Mouse (Mus musculus) heart, embryonic 16.5 days (tissue): ENCODE results near the gene Apaf1. TPM values are rescaled to one million over a fixed set of nuclear protein-coding genes. Genes with fewer than 3 reads are reported as not detected.

Source experiments
- ATAC-seq: fragments of 200-750 bp; cut with Nextera tagmentation; replicated peaks from 2 replicates; pipeline ENCODE4 v1.8.0; 2017; ENCODE audit warnings: moderate number of reproducible peaks; ENCODE audit not compliant: insufficient read depth, low FRiP score; ENCODE audit errors: extremely low read depth
- H3K27ac ChIP-seq: fragments of 300-500 bp; sonication (generic); 2 replicates; pipeline ENCODE4 v1.5.1; 2014; ENCODE audit warnings: mild to moderate bottlenecking, low read length, control low read depth, moderate library complexity
- H3K27me3 ChIP-seq: fragments of 300-500 bp; sonication (generic); 2 replicates; pipeline ENCODE4 v1.6.1; 2014; ENCODE audit warnings: low read length, mixed read lengths; ENCODE audit not compliant: control insufficient read depth, insufficient read depth
- H3K36me3 ChIP-seq: fragments of 300-500 bp; sonication (generic); 2 replicates; pipeline ENCODE4 v1.6.1; 2014; ENCODE audit not compliant: control insufficient read depth, insufficient read depth
- H3K4me1 ChIP-seq: fragments of 300-500 bp; sonication (generic); 2 replicates; pipeline ENCODE4 v1.6.1; 2014; ENCODE audit warnings: low read length, mixed read lengths; ENCODE audit not compliant: control insufficient read depth, insufficient read depth
- H3K4me2 ChIP-seq: fragments of 300-500 bp; sonication (generic); 2 replicates; pipeline ENCODE4 v1.6.1; 2014; ENCODE audit warnings: low read depth, mild to moderate bottlenecking, control low read depth, low read length
- H3K4me3 ChIP-seq: fragments of 300-500 bp; sonication (generic); 2 replicates; pipeline ENCODE4 v1.5.1; 2014; ENCODE audit warnings: mild to moderate bottlenecking, control low read depth, low read length
- H3K9ac ChIP-seq: fragments of 300-500 bp; sonication (generic); 2 replicates; pipeline ENCODE4 v1.6.1; 2014; ENCODE audit warnings: low read length, control low read depth
- H3K9me3 ChIP-seq: fragments of 300-500 bp; sonication (generic); replicated peaks from 2 replicates; pipeline ENCODE4 v1.6.1; 2016; ENCODE audit warnings: low read length; ENCODE audit not compliant: control insufficient read depth
- WGBS: fragments of 180-500 bp; shearing (Covaris S2); extraction: QIAGEN DNeasy Blood & Tissue Kit; methylation state at CpG from one replicate; pipeline ENCODE4 v1.1.7; 2014; 5-methylcytosine and 5-hydroxymethylcytosine counted together
- polyA plus RNA-seq: library from polyadenylated mRNA; unstranded; fragments of >200 nt; fragmentation: Nextera tagmentation; extraction: Ambion mirVana; gene quantifications from 2 replicates; pipeline ENCODE4 v1.2.1, GENCODE M21; 2015

Apaf1 gene
- polyA plus RNA-seq, 1 experiment from 2014 or later = 8.5 TPM

DNA sequence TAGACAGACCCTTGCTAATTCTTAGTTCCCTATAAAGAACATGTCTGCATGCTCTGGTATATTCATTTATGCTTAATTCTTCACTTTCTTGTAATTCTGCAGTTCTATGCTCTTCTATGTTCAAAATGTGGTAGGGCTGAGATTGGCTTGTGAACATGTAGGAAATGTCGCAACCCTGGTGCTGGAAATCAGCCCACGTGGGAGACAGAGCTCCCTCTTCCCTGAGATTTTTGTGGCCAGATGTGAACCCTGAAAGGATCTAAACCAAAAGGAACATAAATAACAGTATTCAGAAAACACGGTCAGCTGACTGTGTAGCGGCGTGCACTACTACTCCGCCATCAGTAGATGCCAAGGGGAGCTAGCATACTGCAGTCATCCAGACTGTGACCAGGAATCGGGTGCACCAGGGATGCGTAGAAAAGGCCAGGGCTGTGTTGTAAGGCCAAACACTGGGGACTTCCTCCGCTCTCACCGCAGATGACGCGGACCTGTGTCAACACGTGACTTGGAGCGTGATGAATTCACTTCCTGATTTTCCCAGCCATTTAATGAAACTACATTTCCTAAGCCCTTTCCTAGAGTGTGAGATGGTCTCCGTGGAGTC lies 129.4 kb downstream of the Apaf1 start:
- no peak overlapping the region for H3K4me3 ChIP-seq

DNA sequence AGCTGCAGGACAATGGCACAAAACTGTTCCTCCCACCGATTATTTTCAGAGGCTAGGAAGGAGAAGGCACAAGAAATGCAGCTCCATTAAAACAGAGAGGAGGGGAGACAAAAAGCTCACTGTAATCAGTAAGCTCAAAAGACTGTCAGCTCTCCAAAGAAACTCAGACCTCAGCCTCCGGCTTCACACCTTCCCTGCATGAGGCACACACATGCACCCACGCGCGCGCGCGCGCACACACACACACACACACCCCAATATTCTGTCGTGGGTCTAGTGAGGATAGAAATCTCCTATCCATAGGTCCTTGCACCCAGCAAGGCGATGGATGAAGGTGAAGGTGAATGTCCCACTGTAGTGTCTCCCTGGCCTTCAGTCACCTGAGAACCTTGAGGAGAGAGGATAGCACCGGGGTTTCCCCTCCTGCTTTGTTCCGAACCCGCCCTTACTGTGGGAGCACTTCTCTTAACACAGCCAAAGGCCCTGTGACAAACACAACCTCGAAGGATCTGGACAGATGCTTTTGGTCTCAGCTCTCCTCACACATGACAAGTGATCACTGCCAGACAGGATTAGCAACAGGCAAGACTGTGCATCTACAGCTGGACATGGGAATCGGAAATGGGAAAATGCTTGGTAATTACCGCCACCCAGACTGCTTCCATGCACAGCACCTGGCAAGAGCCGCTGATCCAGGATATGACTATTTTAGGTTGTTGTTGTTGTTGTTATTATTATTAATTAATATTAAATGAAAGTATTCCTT lies 134.8 kb downstream of the Apaf1 start:
- no peak overlapping the region for H3K4me2 ChIP-seq
- H3K27ac ChIP-seq = no peak overlapping the region
- H3K4me1 ChIP-seq = no peaks in the 10 kb centered on the region
- no peak overlapping the region for H3K9ac ChIP-seq
- no peaks in the 10 kb centered on the region for H3K36me3 ChIP-seq
- 87% methylated on average over 18 of the region's 18 CpGs for WGBS
- ATAC-seq = no peak
- H3K9me3 ChIP-seq = no peaks in the 10 kb centered on the region
- no peak overlapping the region for H3K4me3 ChIP-seq
- H3K27me3 ChIP-seq = no peaks in the 10 kb centered on the region

More for the DNA sequence above, 129.4 kb downstream of the Apaf1 start:
- H3K4me1 ChIP-seq = no peaks in the 10 kb centered on the region
- no peak for ATAC-seq
- no peaks in the 10 kb centered on the region for H3K27me3 ChIP-seq
- 89% methylated on average over 15 of the region's 15 CpGs for WGBS
- H3K9me3 ChIP-seq = no peaks in the 10 kb centered on the region
- no peak overlapping the region for H3K9ac ChIP-seq
- H3K4me2 ChIP-seq = no peak overlapping the region
- H3K36me3 ChIP-seq = no peaks in the 10 kb centered on the region
- no peak overlapping the region for H3K27ac ChIP-seq

DNA sequence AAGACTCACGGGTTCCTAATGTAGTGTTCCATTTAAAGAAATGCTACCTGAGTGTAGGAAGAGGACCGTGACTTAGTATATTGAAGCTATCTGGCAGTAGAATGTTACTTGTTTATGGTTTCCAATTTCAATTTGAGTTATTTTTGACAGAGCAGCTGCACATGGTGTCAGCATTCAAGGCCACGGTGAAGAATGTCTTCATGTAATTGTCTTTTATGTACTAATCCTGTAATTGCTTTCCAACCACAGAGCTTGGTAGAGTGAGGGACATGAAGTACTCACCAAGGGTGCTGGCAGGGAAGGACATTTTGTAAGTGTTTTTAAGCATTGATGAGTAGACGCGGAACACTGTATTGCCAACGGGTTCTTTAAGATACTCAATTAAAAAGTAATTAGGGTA lies 135.5 kb downstream of the Apaf1 start:
- ATAC-seq = no peak
- Histone ChIP-seq H3K9me3 (no peaks in the 10 kb centered on the region), H3K4me1 (no peaks in the 10 kb centered on the region), H3K4me2 (no peak overlapping the region), H3K36me3 (no peaks in the 10 kb centered on the region), H3K9ac (no peak overlapping the region), H3K27me3 (no peaks in the 10 kb centered on the region), H3K27ac (no peak overlapping the region), H3K4me3 (no peak overlapping the region)
- 84% methylated on average over 6 of the region's 6 CpGs for WGBS

DNA sequence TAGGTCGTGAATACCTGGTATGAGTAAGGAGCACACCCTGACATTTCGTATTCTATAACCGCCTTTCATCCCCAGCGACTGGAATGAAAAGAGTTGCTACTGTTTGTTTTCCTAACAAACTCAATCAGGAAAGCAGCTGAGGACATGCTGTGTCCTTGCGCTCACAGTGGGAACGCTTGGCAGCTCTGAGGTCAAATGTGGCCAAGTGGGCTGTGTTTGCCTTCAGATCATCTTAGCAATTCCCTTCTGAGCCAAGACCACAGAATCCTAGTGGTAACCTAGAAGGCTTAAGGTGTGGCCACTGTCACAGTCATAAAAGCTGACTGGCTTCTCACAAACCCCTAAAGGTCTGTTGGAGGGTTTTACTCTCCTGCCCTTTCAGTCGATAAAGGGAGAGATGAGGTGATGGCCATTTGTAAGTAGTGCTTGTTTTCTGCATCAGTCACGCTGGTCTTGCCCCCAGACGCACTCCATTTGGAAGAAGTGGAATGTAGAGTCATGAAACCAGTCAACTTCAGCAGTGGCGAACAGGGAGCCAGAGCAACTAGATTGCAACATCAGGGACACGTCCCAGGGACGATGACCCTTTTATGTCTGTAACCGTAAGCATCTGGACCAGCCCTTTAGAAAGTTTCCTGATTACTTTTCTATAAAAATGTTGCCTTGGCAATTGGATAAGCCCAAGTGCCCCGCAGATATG lies 140.4 kb downstream of the Apaf1 start:
- WGBS = 81% methylated on average over 14 of the region's 14 CpGs
- ATAC-seq = no peak
- Histone ChIP-seq H3K27ac (no peak overlapping the region), H3K4me2 (no peak overlapping the region), H3K27me3 (no peaks in the 10 kb centered on the region), H3K4me3 (no peak overlapping the region), H3K9ac (no peak overlapping the region), H3K9me3 (no peaks in the 10 kb centered on the region), H3K36me3 (no peaks in the 10 kb centered on the region), H3K4me1 (no peaks in the 10 kb centered on the region)

DNA sequence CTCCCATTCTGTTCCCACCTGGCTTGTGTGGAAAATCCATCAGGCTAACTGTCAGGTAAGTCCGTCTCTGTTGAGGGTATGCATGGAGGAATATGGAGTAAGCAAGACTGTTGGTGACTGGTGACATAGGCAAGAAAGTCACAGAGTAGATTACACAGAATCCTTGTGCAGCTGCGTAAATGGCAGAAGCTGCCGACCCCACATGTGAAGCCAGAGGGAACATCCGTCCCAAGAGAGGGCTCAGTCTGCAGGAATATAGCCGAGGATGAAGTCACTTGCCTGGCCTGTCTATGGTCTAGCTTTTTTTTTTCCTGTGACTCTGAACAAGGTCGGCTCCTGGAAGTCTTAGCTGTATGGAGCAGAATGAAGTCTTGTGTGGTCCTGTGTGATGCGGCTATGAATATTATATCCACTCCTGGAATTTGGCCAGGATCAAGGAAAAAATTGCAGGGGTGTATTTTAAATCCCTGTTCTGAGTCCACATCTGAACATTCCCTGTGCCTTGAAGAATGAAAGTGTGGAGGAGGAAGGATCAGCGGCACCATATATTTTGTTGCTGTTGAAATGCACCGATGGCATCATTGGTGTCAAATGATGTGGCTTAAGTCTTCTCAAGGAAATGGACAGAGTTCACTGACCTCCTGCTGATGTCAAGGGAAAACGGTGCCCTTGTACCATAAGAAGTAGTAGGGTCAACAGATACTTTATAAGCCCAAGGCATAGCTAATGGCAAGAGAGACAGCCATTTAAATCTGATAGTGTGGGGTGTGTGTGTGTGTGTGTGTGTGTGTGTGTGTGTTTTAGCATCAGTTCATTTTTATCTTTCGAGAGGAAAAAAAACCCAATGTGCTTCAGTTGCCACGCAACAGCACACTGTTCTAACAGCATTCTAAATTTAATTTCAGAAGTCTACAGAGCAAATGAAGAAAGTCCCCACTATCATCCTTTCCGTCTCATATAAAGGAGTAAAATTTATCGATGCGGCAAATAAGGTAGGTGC lies 141.7 kb downstream of the Apaf1 start:
- no peak for ATAC-seq
- 77% methylated on average over 15 of the region's 15 CpGs for WGBS
- Histone ChIP-seq H3K27me3 (no peaks in the 10 kb centered on the region), H3K27ac (no peak overlapping the region), H3K4me2 (no peak overlapping the region), H3K4me1 (no peaks in the 10 kb centered on the region), H3K36me3 (no peaks in the 10 kb centered on the region), H3K9ac (no peak overlapping the region), H3K4me3 (no peak overlapping the region), H3K9me3 (no peaks in the 10 kb centered on the region)

Other genes with a start within 250 kb of the Apaf1 start
- gene Ikbip, start 170 bp upstream of the Apaf1 start, polyA plus RNA-seq = 31.6 and 39.3 TPM in 2 replicates
- gene Slc25a3, start 41.3 kb upstream of the Apaf1 start, polyA plus RNA-seq = 1,186 and 1,208 TPM in 2 replicates
- gene Tmpo, start 98.5 kb upstream of the Apaf1 start, polyA plus RNA-seq = 148 and 153 TPM in 2 replicates